Mouse (Mus musculus) embryonic facial prominence, embryonic 11.5 days (tissue): ENCODE data around the gene Slc5a3. TPM values are rescaled to one million over a fixed set of nuclear protein-coding genes. Genes with fewer than 3 reads are reported as not detected.

Experiments used
- ATAC-seq: fragments of 200-750 bp; cut with Nextera tagmentation; replicated peaks from 2 replicates; pipeline ENCODE4 v1.8.0; 2017; ENCODE audit warnings: low read depth; ENCODE audit not compliant: insufficient number of reproducible peaks, low FRiP score, low TSS enrichment
- DNase-seq: peaks from one replicate; pipeline ENCODE4 v3.0.0-alpha.2; 2015; ENCODE audit warnings: low spot score
- H3K27ac ChIP-seq: fragments of 300-500 bp; sonication (generic); replicated peaks from 2 replicates; pipeline ENCODE4 v1.5.1; 2014; ENCODE audit warnings: mild to moderate bottlenecking, low read depth, low read length, control low read depth
- H3K27me3 ChIP-seq: fragments of 300-500 bp; sonication (generic); 2 replicates; pipeline ENCODE4 v1.6.1; 2014; ENCODE audit warnings: mild to moderate bottlenecking, low read length, moderate library complexity, mixed read lengths; ENCODE audit not compliant: control insufficient read depth, insufficient read depth
- H3K36me3 ChIP-seq: fragments of 300-500 bp; sonication (generic); replicated peaks from 2 replicates; pipeline ENCODE4 v1.6.1; 2014; ENCODE audit warnings: low read depth, mild to moderate bottlenecking, low read length, moderate library complexity, mixed read lengths; ENCODE audit not compliant: control insufficient read depth, insufficient read depth
- H3K4me1 ChIP-seq: fragments of 300-500 bp; sonication (generic); 2 replicates; pipeline ENCODE4 v1.6.1; 2014; ENCODE audit warnings: low read length, mixed read lengths; ENCODE audit not compliant: control insufficient read depth, insufficient read depth
- H3K4me2 ChIP-seq: fragments of 300-500 bp; sonication (generic); 2 replicates; pipeline ENCODE4 v1.6.1; 2014; ENCODE audit warnings: low read depth, mild to moderate bottlenecking, control low read depth, low read length, moderate library complexity
- H3K4me3 ChIP-seq: fragments of 300-500 bp; sonication (generic); 2 replicates; pipeline ENCODE4 v1.5.1; 2014; ENCODE audit warnings: low read depth, low read length, control low read depth
- H3K9ac ChIP-seq: fragments of 300-500 bp; sonication (generic); replicated peaks from 2 replicates; pipeline ENCODE4 v1.6.1; 2014; ENCODE audit warnings: mild to moderate bottlenecking, control low read depth, low read length
- H3K9me3 ChIP-seq: fragments of 300-500 bp; sonication (generic); replicated peaks from 2 replicates; pipeline ENCODE4 v1.6.1; 2016; ENCODE audit warnings: mild to moderate bottlenecking, low read length, inconsistent platforms, mixed read lengths; ENCODE audit not compliant: control insufficient read depth
- WGBS: fragments of 180-500 bp; shearing (Covaris S2); extraction: QIAGEN DNeasy Blood & Tissue Kit; methylation state at CpG from one replicate; pipeline ENCODE4 v1.1.7; 2014; 5-methylcytosine and 5-hydroxymethylcytosine counted together
- polyA plus RNA-seq: library from polyadenylated mRNA; unstranded; fragments of >200 nt; fragmentation: Nextera tagmentation; extraction: Ambion mirVana; gene quantifications from 2 replicates; pipeline ENCODE4 v1.2.1, GENCODE M21; 2014

Gene Slc5a3
- polyA plus RNA-seq, 1 experiment from 2014 or later: 12.6 TPM

- DNase-seq (no peak), ATAC-seq (peak; percentile 51; the same call in 1 of the 2 replicates)
- H3K4me1 ChIP-seq: no peaks in the 10 kb centered on the region
- no peaks in the 10 kb centered on the region for H3K27me3 ChIP-seq
- H3K9me3 ChIP-seq: no peaks in the 10 kb centered on the region
- no peak overlapping the region for H3K9ac ChIP-seq
- H3K4me2 ChIP-seq: no peak overlapping the region
- no peak overlapping the region for H3K4me3 ChIP-seq
- no peaks in the 10 kb centered on the region for H3K36me3 ChIP-seq
- H3K27ac ChIP-seq: 0 out of 2 replicates have a peak overlapping the region, but pooled peaks have one; percentile 20
- 44% methylated on average over 9 of the region's 9 CpGs for WGBS
Observed at GRCm38 (mm10) chr16:92103572-92104331, 45.6 kb downstream of the Slc5a3 start.

- Histone ChIP-seq H3K36me3 (no peaks in the 10 kb centered on the region), H3K27me3 (no peaks in the 10 kb centered on the region), H3K9me3 (no peaks in the 10 kb centered on the region), H3K4me3 (no peak overlapping the region), H3K4me2 (no peak overlapping the region), H3K27ac (no peak overlapping the region), H3K4me1 (no peaks in the 10 kb centered on the region), H3K9ac (no peak overlapping the region)
- 87% methylated on average over 2 of the region's 2 CpGs for WGBS
- ATAC-seq: no peak
- no peak for DNase-seq
Observed at GRCm38 (mm10) chr16:92104332-92104590, 46.1 kb downstream of the Slc5a3 start.

GRCm38 (mm10) chr16:92104951-92105350 is 46.8 kb downstream of the Slc5a3 start:
- Histone ChIP-seq H3K27ac (no peak overlapping the region), H3K4me2 (no peak overlapping the region), H3K4me3 (no peak overlapping the region), H3K36me3 (no peaks in the 10 kb centered on the region), H3K4me1 (no peaks in the 10 kb centered on the region), H3K9ac (no peak overlapping the region), H3K9me3 (no peaks in the 10 kb centered on the region), H3K27me3 (no peaks in the 10 kb centered on the region)
- ATAC-seq: no peak
- WGBS: 88% methylated on average over 2 of the region's 2 CpGs
- no peak for DNase-seq

- Histone ChIP-seq H3K9me3 (no peaks in the 10 kb centered on the region), H3K4me1 (no peaks in the 10 kb centered on the region), H3K9ac (no peak overlapping the region), H3K27me3 (no peaks in the 10 kb centered on the region), H3K27ac (no peak overlapping the region), H3K4me2 (no peak overlapping the region), H3K4me3 (no peak overlapping the region), H3K36me3 (no peaks in the 10 kb centered on the region)
- no peak for DNase-seq
- 72% methylated on average over 3 of the region's 3 CpGs for WGBS
- no peak for ATAC-seq
Observed at GRCm38 (mm10) chr16:92105631-92106030, 47.5 kb downstream of the Slc5a3 start.

GRCm38 (mm10) chr16:92107346-92107745 is 49.2 kb downstream of the Slc5a3 start:
- no peaks in the 10 kb centered on the region for H3K9me3 ChIP-seq
- WGBS: 90% methylated on average over 5 of the region's 5 CpGs
- no peak overlapping the region for H3K9ac ChIP-seq
- no peak overlapping the region for H3K27ac ChIP-seq
- H3K4me2 ChIP-seq: no peak overlapping the region
- H3K4me1 ChIP-seq: no peaks in the 10 kb centered on the region
- no peaks in the 10 kb centered on the region for H3K36me3 ChIP-seq
- ATAC-seq (no peak), DNase-seq (no peak)
- no peaks in the 10 kb centered on the region for H3K27me3 ChIP-seq
- H3K4me3 ChIP-seq: no peak overlapping the region

- WGBS: 81% methylated on average over 5 of the region's 5 CpGs
- H3K4me3 ChIP-seq: no peak overlapping the region
- no peaks in the 10 kb centered on the region for H3K9me3 ChIP-seq
- no peaks in the 10 kb centered on the region for H3K27me3 ChIP-seq
- no peaks in the 10 kb centered on the region for H3K36me3 ChIP-seq
- no peak overlapping the region for H3K4me2 ChIP-seq
- H3K4me1 ChIP-seq: no peaks in the 10 kb centered on the region; the same call in 1 of the 2 replicates
- DNase-seq: no peak
- no peak overlapping the region; the same call in 1 of the 2 replicates for H3K9ac ChIP-seq
- no peak overlapping the region for H3K27ac ChIP-seq
- ATAC-seq: no peak
Observed at GRCm38 (mm10) chr16:92114706-92115241, 56.7 kb downstream of the Slc5a3 start.

GRCm38 (mm10) chr16:92115611-92116421 is 57.7 kb downstream of the Slc5a3 start:
- peak overlapping the region; percentile 16; the same call in 1 of the 2 replicates for H3K4me2 ChIP-seq
- WGBS: 40% methylated on average over 20 of the region's 20 CpGs
- H3K27ac ChIP-seq: no peak overlapping the region
- no peaks in the 10 kb centered on the region; the same call in 1 of the 2 replicates for H3K4me1 ChIP-seq
- peak overlapping the region; percentile 34; the same call in 1 of the 2 replicates for H3K9ac ChIP-seq
- DNase-seq (peak; percentile 62), ATAC-seq (peak; percentile 31; the same call in 1 of the 2 replicates)
- H3K27me3 ChIP-seq: no peaks in the 10 kb centered on the region
- H3K4me3 ChIP-seq: no peak overlapping the region
- no peaks in the 10 kb centered on the region for H3K9me3 ChIP-seq
- no peaks in the 10 kb centered on the region for H3K36me3 ChIP-seq
